Mouse (Mus musculus) cortical plate, adult 2 months (tissue): ENCODE results near the gene Crk. TPM values are rescaled to one million over a fixed set of nuclear protein-coding genes. Genes with fewer than 3 reads are reported as not detected.

Experiments used
- H3K27ac ChIP-seq: fragments of 200-500 bp; 2 replicates; pipeline ENCODE4 v1.5.1; 2012; ENCODE audit warnings: low read length, control low read depth, inconsistent platforms; ENCODE audit not compliant: insufficient read depth
- H3K4me1 ChIP-seq: fragments of 200-500 bp; 2 replicates; pipeline ENCODE4 v1.6.1; 2011; ENCODE audit warnings: low read length; ENCODE audit not compliant: control insufficient read depth, insufficient read depth
- H3K4me3 ChIP-seq: fragments of 200-500 bp; 2 replicates; pipeline ENCODE4 v1.5.1; 2011; ENCODE audit warnings: mild to moderate bottlenecking, low read length, control low read depth; ENCODE audit not compliant: insufficient read depth
- CTCF ChIP-seq: fragments of 200-500 bp; IDR thresholded peaks from 2 replicates; pipeline ENCODE4 v1.5.1; 2011; ENCODE audit warnings: mild to moderate bottlenecking, control low read depth, low read length; ENCODE audit not compliant: insufficient read depth; ENCODE audit errors: extremely low read depth
- POLR2A ChIP-seq: fragments of 200-500 bp; IDR thresholded peaks from 2 replicates; pipeline ENCODE4 v1.6.1; 2011; ENCODE audit warnings: mild to moderate bottlenecking, low read length, control low read depth; ENCODE audit not compliant: insufficient read depth; ENCODE audit errors: extremely low read depth
- polyA plus RNA-seq: library from polyadenylated mRNA; depleted of rRNA; stranded (reverse); fragments of >200 nt; gene quantifications from 2 replicates; pipeline ENCODE4 v1.2.3, GENCODE M21; 2012

Gene Crk
- polyA plus RNA-seq, 1 experiment = 82.5 TPM

DNA sequence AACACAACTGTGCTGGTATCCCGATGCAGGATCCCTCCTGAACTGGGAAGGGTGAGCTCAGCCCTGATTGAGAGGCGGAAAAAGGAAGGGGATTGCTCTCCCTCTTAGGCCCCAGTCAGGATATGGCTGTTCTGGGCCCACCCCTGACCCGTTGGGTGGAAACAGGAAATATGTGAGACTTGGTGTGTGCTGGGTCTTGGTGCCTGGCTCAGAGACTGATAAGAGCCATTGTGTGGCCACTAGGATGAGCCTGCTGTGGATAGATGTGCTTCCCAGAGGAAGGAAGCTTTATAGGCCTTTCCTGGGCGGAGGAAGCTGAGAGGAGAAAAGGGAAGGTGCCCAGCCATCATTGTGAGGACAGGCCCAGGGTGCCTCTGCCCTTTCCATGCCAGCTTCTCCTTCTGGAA, 29.9 kb upstream of the Crk start:
- TF ChIP-seq POLR2A = no peak
- no peak for TF ChIP-seq CTCF
- H3K4me3 ChIP-seq = no peak overlapping the region
- no peak overlapping the region for H3K27ac ChIP-seq
- H3K4me1 ChIP-seq = peaks cover 5% of the 10 kb centered on the region

DNA sequence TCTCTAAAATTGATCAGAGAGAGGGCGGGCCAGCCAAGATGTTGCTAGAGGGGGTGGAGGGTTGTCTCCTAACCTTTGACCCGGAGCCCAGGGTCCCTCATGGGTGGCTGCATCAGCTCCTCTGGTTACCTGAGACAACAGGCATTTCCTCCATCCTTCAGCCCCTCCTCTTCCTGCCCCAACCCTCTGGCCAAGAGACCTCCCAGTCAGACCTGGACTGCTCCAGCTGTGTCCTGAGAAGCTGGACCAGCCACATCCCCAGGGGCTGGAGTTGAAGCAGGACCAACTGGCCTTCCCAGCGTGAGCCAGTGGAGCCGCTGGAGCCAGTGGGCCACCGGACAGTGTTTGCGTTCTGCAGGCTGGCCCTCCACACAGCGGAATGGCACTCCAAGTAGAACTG, 28.7 kb upstream of the Crk start, which contains the start of gene Myo1c:
Myo1c (plus strand) TSS at position 194 of the 400 bp plus-strand sequence.
- TF ChIP-seq CTCF = no peak
- no peak for TF ChIP-seq POLR2A
- H3K4me1 ChIP-seq = peaks cover 5% of the 10 kb centered on the region
- H3K4me3 ChIP-seq = peak within 1 kb of the TSS; percentile 52; the same call in 1 of the 2 replicates
- no peak within 1 kb of the TSS for H3K27ac ChIP-seq

DNA sequence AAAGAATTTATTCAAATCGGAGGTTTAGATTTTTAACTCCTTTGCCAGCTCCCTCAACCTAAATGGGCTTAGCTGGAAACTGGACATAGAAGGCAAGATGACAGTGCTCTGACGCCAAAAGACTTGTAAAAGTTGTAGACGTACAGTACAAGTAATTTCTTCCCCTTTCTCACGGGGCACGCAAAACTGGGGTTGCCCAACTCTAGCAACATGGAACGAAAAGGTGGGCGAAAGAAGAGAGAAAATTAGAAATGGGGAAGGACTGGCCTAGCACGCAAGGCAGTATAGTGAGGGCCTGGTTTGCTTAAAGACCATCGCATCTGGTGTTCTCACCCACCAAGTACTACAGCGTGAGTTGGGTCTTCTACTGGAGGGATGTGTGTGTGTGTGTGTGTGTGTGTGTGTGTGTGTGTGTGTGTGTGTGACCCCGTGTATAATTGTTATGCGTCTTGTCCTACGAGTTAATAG, 28.1 kb upstream of the Crk start:
- peaks cover 5% of the 10 kb centered on the region for H3K4me1 ChIP-seq
- no peak overlapping the region for H3K27ac ChIP-seq
- H3K4me3 ChIP-seq = peak overlapping the region; percentile 52; the same call in 1 of the 2 replicates
- TF ChIP-seq CTCF (no peak), POLR2A (no peak)

DNA sequence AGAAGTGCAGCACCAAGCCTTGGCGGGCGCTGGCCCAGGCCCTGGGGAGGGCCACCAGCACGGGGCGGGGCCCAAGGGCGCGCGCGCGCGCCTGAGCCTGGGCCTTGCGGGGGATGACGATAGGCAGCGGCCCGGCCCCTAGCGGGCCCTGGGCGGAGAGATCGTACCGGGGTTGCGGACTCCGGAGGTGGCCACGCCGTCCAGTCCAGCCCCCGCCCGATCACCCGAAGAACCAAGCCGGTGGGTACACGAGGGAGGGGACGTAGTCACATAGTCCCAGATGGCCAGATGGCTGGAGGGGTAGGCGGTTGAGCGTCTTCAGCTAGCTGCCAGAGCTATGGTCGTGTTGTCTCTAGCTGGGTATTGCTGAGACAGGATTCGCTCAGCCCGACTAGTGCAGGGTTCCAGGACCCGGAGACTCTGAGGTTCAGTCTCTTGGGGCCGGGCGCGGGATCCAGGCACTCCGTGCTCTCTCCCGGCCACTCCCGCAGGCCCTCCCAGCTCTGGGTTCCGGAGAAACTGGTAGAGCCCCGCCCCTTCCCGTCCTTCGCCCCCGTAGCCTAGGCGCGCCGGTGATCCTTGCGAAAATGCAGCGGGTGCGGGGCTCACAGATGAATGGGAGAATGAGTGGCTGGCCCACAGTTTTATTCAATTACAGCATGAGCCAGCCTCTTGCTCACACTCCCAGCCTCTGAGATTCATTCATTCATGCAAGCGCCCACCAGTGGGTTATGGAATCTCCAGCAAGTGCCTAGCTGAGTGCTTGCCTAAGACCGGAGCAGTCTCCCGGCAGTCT, 27.4 kb upstream of the Crk start:
- peaks cover 5% of the 10 kb centered on the region for H3K4me1 ChIP-seq
- H3K27ac ChIP-seq = peak overlapping the region; percentile 87
- TF ChIP-seq CTCF (no peak), POLR2A (no peak)
- peak overlapping the region; percentile 52 for H3K4me3 ChIP-seq

DNA sequence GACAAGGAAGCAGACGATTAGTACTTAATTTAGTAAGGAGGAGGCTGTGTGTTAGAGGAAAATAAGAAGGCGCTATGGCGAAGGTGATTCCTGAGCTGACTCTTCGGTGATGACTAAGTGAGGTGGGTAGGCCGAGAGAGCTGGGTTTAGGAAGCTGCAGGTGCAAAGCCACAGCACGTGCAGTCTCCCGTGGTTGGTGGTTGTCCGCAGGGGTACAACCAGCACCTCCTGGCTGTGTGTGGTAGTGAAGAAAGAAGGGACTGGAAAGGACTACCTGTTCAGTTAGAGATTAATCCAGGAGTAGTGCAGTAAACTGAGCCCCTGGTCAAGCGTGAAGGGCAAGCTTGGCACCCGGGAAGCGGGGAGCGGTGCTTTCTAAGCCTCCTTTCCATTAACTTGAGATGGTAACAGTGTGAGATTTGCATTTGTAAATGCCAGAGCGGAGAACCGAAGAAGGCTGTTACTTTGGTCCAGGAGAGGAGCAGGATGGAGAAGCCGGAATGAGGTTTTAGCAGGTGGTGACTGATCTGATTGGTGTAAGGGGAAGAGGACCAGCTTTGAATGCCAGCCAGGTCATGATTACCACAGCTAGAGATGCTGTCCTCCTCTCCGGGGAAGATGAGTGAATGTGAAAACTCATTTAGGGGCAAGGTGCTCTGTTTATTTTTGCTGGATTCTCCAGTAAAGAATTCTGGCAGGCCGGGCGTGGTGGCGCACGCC, 26.7 kb upstream of the Crk start:
- H3K4me3 ChIP-seq = peak overlapping the region; percentile 52
- peaks cover 6% of the 10 kb centered on the region for H3K4me1 ChIP-seq
- TF ChIP-seq POLR2A (no peak), CTCF (no peak)
- 0 out of 2 replicates have a peak overlapping the region, but pooled peaks have one; percentile 4 for H3K27ac ChIP-seq

DNA sequence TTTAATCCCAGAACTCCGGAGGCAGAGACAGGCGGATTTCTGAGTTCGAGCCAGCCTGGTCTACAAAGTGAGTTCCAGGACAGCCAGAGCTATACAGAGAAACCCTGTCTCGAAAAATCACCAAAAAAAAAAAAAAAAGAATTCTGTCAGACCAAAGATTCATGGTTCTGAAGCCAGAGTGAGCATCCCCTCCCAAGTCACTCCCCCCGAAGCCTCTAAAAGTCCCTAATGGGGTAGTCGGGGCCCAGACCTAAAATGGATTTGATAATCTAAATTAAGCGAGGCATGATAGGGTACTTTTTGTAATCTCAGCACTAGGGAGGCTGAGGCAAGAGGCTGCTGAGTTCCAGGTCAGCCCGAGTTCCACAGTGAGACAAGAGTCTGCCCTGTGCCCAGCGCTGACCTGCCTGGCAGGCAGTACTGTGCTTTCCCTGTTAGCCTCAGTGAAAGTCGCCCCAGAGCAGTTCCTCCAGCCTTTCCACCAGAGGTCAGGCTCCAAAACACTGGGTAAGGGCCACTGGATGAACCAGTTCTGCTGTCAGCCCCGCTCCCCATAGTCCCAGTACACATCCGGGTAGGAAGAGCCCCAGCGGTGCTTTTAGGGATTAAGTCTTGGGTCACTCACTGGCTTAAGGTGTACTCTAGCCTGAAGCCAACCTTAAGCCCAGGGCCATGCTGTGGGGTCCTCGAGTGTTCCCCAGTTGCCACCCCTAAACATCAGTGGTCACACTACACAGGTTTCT, 25.9 kb upstream of the Crk start:
- TF ChIP-seq POLR2A (no peak), CTCF (no peak)
- peak overlapping the region; percentile 69 for H3K27ac ChIP-seq
- peaks cover 5% of the 10 kb centered on the region; the same call in 1 of the 2 replicates for H3K4me1 ChIP-seq
- no peak overlapping the region; the same call in 1 of the 2 replicates for H3K4me3 ChIP-seq

DNA sequence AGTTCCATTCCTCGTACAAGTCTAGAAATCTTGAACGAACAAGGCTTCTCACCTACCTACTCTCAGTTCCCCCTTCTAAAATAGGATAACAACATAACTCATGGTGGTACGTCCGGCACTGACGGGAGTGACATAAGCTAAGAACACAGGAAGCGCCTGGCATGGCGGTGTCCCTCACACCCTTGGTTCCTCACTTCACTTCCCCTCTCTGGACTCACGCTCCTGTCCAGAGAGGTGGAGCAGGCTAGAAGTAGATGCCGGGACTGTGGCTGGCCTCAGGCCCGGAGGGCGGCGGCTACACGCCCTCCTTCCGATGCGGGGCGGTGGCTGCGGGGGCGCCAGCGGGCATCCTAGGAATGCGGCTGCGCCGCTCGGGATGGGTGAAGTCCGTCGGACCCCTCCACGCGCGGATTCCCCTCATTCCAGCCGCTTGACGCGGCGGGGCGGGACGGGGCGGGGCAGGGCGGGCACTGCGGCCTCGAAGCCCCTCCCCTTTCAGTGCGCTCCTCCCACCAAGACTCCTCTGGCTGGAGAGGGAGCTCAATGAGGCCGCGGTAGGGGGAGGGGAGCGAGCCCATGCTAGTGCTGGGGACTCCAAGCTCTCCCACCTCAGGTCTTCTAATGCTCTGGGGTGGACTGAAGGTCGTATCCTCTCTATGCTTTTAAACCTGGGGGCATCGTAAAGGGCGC, 25.1 kb upstream of the Crk start:
- Histone ChIP-seq H3K27ac (peak overlapping the region; percentile 69), H3K4me3 (peak overlapping the region; percentile 35), H3K4me1 (peaks cover 4% of the 10 kb centered on the region; the same call in 1 of the 2 replicates)
- TF ChIP-seq CTCF = no peak
- TF ChIP-seq POLR2A = no peak

DNA sequence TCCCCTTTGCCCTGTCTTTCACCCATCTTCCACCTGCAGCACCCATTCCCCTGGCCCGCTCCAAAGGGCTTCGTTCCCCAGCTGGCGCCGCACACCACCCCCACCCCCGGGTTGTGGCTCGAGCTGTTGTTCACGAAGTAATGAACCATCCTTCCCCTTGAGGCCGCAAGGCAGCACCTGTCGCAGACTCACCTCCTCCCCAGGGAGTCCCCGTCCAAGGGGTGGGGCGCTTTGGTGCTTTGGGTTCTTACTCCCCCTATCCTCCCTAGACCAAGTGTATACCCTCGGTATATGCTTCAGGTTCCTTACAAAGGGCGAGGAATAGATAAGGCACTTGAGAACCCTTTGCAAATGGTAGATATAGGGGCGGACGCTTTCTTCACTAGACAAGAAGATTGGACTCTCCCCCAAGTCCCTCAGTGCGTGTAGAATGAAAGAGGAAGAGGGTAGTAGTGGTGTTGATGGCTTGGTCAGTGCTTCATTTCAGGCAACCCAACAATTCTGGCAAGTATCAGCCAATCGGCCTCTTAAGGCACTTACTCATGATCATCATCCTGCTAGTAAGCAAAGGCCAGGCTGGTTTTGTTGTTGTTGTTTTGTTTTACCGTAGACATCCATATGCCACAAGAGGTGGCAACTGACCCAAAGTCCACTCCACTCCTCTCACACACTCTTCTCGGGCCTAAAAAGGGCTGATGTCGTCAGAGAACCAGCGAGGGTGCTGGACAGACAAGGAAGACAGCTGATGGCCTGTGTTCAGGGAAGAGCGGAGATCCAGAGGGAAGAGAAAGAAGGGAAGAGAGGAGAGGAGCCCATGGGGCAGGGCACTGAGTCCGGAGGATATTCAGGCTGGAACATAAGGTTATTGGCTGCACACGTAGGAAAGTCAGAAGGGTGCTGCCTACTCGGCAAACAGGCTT, 24.3 kb upstream of the Crk start:
- TF ChIP-seq POLR2A = no peak
- Histone ChIP-seq H3K4me1 (peaks cover 4% of the 10 kb centered on the region; the same call in 1 of the 2 replicates), H3K27ac (0 out of 2 replicates have a peak overlapping the region, but pooled peaks have one; percentile 31), H3K4me3 (peak overlapping the region; percentile 35)
